Mouse (Mus musculus) hindbrain, embryonic 13.5 days (tissue): Measurements from ENCODE around the gene Dand5. TPM values are rescaled to one million over a fixed set of nuclear protein-coding genes. Genes with fewer than 3 reads are reported as not detected.

Source experiments
- ATAC-seq: fragments of 200-750 bp; cut with Nextera tagmentation; 2 replicates; pipeline ENCODE4 v1.8.0; 2017; ENCODE audit warnings: moderate TSS enrichment; ENCODE audit not compliant: low FRiP score
- H3K27ac ChIP-seq: fragments of 300-500 bp; sonication (generic); 2 replicates; pipeline ENCODE4 v1.5.1; 2015; ENCODE audit warnings: inconsistent platforms, mild to moderate bottlenecking, moderate library complexity
- H3K27me3 ChIP-seq: fragments of 300-500 bp; sonication (generic); 2 replicates; pipeline ENCODE4 v1.6.1; 2015; ENCODE audit warnings: mild to moderate bottlenecking, inconsistent platforms
- H3K36me3 ChIP-seq: fragments of 300-500 bp; sonication (generic); 2 replicates; pipeline ENCODE4 v1.6.1; 2015; ENCODE audit warnings: mild to moderate bottlenecking, inconsistent platforms
- H3K4me1 ChIP-seq: fragments of 300-500 bp; sonication (generic); replicated peaks from 2 replicates; pipeline ENCODE4 v1.6.1; 2015; ENCODE audit warnings: inconsistent platforms
- H3K4me2 ChIP-seq: fragments of 300-500 bp; sonication (generic); 2 replicates; pipeline ENCODE4 v1.6.1; 2015; ENCODE audit warnings: inconsistent platforms, mild to moderate bottlenecking, moderate library complexity
- H3K4me3 ChIP-seq: fragments of 300-500 bp; sonication (generic); 2 replicates; pipeline ENCODE4 v1.5.1; 2015; ENCODE audit warnings: mild to moderate bottlenecking, inconsistent platforms
- H3K9ac ChIP-seq: fragments of 300-500 bp; sonication (generic); 2 replicates; pipeline ENCODE4 v1.6.1; 2015; ENCODE audit warnings: mild to moderate bottlenecking, inconsistent platforms
- H3K9me3 ChIP-seq: fragments of 300-500 bp; sonication (generic); 2 replicates; pipeline ENCODE4 v1.6.1; 2016; ENCODE audit warnings: inconsistent platforms
- WGBS: fragments of 180-500 bp; shearing (Covaris S2); methylation state at CpG from one replicate; pipeline ENCODE4 v1.1.7; 2015; 5-methylcytosine and 5-hydroxymethylcytosine counted together
- polyA plus RNA-seq: library from polyadenylated mRNA; unstranded; fragments of >200 nt; fragmentation: Nextera tagmentation; extraction: Ambion mirVana; gene quantifications from 2 replicates; pipeline ENCODE4 v1.2.1, GENCODE M21; 2015

Gene Dand5
- polyA plus RNA-seq, 1 experiment from 2014 or later: 11.5 TPM

DNA sequence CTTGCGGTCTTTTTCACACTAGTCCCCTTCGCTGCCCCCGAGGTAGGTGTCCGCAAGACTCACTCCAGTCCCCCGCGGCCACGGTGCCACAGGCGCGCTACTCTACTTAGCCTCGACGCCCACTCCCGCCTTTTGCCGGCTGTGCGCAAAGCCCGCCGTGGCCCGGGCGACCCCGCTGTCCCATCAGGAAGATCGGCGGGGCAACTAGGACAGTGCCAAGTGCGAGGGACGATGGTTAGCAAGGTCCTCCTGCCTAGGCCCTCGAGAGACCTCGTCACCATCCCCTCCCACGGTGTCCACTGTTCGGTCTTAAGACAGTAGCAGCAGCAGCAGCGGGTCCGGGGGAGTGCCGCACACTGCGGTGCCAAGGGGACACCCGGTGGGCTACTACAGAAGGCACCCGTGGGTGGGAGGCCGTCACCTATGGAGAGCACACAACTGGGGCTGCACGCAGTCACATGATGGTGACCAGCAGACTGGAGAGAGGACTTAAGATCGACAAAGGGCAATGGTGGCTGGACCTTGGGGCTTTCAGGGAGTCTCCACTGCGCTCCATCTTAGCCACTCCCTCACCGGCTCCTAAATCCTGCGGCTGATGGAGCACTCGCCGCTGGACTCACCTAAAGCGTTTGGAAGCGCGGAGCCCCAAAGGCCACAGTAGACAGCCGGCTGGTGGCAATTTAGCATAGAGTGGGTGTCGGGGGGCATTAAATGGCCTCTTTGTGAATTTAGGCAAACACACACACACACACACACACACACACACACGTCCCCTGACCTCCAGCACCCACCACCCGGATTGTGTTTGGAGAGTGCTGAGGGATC, 37.7 kb downstream of the Dand5 start:
- Histone ChIP-seq H3K9me3 (no peaks in the 10 kb centered on the region), H3K4me3 (peak overlapping the region; percentile 20; the same call in 1 of the 2 replicates), H3K4me1 (peaks cover 70% of the 10 kb centered on the region), H3K27ac (no peak overlapping the region), H3K9ac (peak overlapping the region; percentile 55; the same call in 1 of the 2 replicates), H3K36me3 (no peaks in the 10 kb centered on the region), H3K4me2 (peak overlapping the region; percentile 43), H3K27me3 (peaks cover 99% of the 10 kb centered on the region)
- 2% methylated on average over 48 of the region's 48 CpGs for WGBS
- no peak for ATAC-seq

DNA sequence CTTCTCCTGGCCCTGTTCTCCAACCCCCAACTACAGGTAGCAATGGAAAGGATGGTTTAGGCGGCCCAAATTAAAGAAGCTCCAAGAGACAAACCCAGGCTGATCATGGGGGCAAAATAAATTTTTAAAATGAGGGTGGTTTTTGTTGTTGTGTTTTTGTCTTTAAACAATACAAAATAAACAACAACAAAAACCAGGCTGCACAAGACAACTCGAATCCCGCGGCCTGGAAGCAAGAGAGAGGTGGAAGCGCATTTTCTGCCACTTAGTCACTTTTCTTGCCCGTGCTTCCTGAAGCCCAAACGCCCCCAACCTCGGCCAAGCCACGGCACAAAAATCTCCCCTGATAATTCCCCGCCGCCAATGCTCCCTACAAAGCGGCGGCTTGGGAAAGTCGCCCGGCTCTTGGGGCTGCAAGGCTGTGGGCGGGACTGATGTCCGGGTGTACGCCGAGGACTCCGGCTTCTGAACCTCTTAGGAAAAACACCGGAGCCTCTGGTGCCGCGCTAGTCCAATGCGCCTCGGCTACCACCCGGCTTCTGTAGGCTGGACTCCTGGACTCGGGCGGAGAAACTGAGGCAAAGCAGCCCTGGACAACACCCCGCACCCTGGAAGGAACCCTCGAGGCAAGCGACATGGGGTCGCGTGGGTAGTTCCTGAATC, 38.6 kb downstream of the Dand5 start:
- Histone ChIP-seq H3K4me1 (peaks cover 70% of the 10 kb centered on the region), H3K4me2 (peak overlapping the region; percentile 43), H3K36me3 (no peaks in the 10 kb centered on the region), H3K27me3 (peaks cover 99% of the 10 kb centered on the region), H3K4me3 (peak overlapping the region; percentile 20), H3K27ac (no peak overlapping the region), H3K9me3 (no peaks in the 10 kb centered on the region), H3K9ac (peak overlapping the region; percentile 55)
- no peak for ATAC-seq
- WGBS: 2% methylated on average over 33 of the region's 33 CpGs

DNA sequence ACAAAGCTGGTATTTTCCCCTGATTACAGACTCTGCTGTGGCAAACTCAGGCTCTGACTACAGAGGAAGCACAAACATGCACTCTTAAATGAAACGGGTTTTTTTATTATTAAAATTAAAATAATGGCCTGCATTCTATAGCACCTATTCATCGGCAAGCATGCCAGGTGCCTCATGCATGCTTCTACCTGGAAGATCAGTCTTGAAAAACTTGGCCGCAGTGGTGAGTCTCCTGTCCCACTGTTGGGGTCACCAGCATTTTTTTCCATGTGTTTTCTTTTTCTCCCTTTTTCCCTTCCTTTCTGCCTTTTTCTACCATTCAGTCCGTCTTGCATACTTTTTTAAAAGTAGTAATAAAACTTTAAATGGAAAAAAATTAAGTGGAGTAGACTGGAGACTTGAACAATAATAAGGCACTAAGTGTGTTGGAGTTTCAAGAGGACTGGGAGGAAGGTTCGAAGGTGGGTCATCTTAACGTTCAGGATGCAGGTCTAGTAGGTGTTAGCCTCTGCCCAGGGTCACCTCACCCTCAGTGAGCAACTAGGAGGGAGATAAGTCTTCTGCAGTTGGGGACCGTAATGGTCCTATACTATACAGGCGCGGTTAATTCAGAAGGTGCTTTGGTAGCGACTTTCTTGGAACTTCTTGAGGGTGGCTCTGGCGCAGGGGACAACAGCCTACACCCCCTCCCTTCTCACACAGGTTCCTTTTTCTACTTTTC, 39.3 kb downstream of the Dand5 start:
- H3K27ac ChIP-seq: no peak overlapping the region
- H3K36me3 ChIP-seq: no peaks in the 10 kb centered on the region

DNA sequence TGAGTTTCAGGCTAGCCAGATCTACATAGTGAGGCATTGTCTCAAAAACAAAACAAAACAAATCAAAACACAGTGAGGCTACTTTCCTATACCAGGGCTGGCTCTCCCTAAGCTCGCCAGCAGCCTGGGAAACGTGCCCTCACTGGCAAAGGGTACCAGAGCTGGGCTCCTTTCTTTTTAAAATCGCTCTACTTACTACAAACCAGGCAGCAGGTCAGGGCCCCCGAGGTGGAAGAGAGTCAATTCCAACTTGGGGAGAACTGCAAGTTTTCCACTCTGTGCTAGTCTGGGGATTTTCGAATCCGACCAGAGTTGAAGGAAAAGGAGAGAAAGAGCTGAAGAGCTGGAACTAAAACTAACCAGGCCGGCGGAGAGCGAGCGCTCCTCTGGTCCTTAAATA, 39.9 kb downstream of the Dand5 start:
- WGBS: 18% methylated on average over 10 of the region's 10 CpGs
- Histone ChIP-seq H3K36me3 (no peaks in the 10 kb centered on the region), H3K9ac (no peak overlapping the region), H3K4me1 (peaks cover 69% of the 10 kb centered on the region), H3K4me2 (no peak overlapping the region), H3K27me3 (peaks cover 99% of the 10 kb centered on the region), H3K4me3 (no peak overlapping the region), H3K27ac (no peak overlapping the region), H3K9me3 (no peaks in the 10 kb centered on the region)
- no peak for ATAC-seq

More for the DNA sequence above, 39.3 kb downstream of the Dand5 start:
- peaks cover 70% of the 10 kb centered on the region for H3K4me1 ChIP-seq
- H3K27me3 ChIP-seq: peaks cover 99% of the 10 kb centered on the region
- no peak overlapping the region for H3K9ac ChIP-seq
- H3K9me3 ChIP-seq: no peaks in the 10 kb centered on the region
- no peak for ATAC-seq
- H3K4me3 ChIP-seq: no peak overlapping the region
- H3K4me2 ChIP-seq: no peak overlapping the region
- WGBS: 9% methylated on average over 11 of the region's 11 CpGs

DNA sequence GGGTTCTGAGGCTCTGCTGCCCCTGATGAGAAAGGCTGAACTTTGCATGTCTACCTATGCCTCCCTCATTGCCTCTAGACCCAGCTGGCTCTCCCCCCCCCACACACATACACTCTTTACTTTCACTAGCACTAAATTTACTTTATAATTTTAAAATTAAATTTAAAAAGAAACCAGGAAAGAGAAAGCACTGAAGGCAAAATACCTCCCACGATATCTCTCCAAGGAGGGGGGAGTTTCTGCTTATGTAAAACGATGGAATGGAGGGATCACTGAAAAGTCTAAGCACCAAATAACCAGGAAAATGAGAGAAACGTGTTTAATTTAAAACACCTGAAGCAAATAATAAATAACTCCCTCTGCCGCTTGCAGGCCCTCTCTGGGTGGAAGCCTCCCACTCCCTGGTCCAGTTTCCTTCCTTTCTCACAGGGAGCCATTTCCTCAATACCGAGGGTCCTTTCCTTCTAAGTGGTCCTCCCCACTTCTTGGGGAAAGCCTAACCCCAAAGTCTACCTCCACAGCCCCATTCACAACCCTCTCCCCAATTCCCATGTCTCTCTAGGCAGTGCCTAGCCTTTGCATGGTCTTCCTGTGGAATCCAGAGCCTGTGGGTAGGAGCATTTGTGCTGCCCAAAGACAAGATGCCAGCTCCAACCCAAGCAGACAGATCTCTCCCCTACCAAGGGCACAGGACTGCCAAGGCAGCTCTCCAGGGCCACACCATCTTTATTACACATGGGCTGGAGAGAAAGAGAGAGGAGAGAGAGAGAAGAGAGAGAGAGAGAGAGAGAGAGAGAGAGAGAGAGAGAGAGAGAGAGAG, 40.7 kb downstream of the Dand5 start:
- H3K9ac ChIP-seq: no peak overlapping the region
- no peak overlapping the region for H3K4me3 ChIP-seq
- no peak for ATAC-seq
- no peak overlapping the region for H3K27ac ChIP-seq
- H3K4me2 ChIP-seq: no peak overlapping the region
- peaks cover 61% of the 10 kb centered on the region for H3K4me1 ChIP-seq
- WGBS: 20% methylated on average over 5 of the region's 5 CpGs
- H3K36me3 ChIP-seq: no peaks in the 10 kb centered on the region
- H3K27me3 ChIP-seq: peaks cover 99% of the 10 kb centered on the region
- H3K9me3 ChIP-seq: no peaks in the 10 kb centered on the region

DNA sequence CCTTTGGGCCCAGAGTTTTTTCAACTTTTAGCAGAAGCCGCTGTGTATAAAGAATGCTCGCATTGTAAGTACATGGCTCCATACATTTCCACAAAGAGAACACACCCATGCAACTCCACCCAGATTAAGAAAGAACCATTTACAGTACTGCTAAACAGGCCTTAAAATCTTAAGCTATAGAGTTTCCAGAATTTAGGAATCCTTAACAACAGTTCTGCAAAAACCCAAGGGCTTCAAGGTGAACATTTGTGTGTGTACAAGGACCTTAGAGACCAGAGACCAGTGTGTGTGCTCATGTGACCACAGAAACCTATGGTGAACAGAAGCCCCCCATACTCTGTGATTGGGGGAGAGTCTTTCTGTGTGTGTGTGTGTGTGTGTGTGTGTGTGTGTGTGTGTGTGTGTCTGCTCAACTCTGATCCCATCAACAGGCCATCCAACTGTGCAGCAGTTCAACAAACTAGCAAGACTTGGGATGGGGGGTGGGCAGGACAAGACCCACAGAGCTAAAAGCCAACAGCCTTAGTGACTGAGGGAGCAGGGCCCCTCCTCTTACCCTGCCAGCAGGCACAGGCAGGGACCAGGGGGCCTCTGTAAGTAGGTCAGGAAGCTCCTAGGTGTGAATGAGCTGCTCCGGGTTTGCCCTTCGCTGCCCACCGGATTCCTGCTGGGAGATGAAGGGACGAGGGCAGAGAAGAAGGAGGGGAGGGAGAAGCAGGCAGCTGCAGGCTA, 41.5 kb downstream of the Dand5 start:
- no peaks in the 10 kb centered on the region for H3K9me3 ChIP-seq
- no peak overlapping the region for H3K4me2 ChIP-seq
- ATAC-seq: no peak
- 14% methylated on average over 6 of the region's 6 CpGs for WGBS
- H3K36me3 ChIP-seq: no peaks in the 10 kb centered on the region
- no peak overlapping the region for H3K4me3 ChIP-seq
- peaks cover 59% of the 10 kb centered on the region for H3K4me1 ChIP-seq
- H3K27ac ChIP-seq: no peak overlapping the region
- H3K27me3 ChIP-seq: peaks cover 99% of the 10 kb centered on the region
- no peak overlapping the region for H3K9ac ChIP-seq

DNA sequence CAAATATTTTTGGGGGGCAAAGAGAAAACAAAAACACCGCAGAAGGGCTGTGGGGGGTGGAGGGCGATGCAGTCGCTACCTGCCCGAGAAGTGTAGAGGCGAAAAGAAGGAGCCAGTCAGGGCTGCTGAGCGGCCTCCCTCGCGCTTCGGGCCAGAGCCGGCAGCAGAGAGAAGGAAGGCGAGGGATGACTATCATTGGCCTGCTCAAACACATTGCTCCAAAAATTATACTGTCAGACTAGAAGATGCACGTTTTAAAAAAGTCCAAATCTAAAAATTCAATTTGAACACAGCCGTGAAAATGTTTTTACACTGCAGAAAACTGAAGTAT, 42.4 kb downstream of the Dand5 start:
- Histone ChIP-seq H3K9me3 (no peaks in the 10 kb centered on the region), H3K27me3 (peaks cover 99% of the 10 kb centered on the region), H3K36me3 (no peaks in the 10 kb centered on the region), H3K9ac (0 out of 2 replicates have a peak overlapping the region, but pooled peaks have one; percentile 25), H3K27ac (peak overlapping the region; percentile 83; the same call in 1 of the 2 replicates), H3K4me3 (no peak overlapping the region), H3K4me2 (peak overlapping the region; percentile 32), H3K4me1 (peaks cover 59% of the 10 kb centered on the region)
- ATAC-seq: no peak
- 5% methylated on average over 13 of the region's 13 CpGs for WGBS

DNA sequence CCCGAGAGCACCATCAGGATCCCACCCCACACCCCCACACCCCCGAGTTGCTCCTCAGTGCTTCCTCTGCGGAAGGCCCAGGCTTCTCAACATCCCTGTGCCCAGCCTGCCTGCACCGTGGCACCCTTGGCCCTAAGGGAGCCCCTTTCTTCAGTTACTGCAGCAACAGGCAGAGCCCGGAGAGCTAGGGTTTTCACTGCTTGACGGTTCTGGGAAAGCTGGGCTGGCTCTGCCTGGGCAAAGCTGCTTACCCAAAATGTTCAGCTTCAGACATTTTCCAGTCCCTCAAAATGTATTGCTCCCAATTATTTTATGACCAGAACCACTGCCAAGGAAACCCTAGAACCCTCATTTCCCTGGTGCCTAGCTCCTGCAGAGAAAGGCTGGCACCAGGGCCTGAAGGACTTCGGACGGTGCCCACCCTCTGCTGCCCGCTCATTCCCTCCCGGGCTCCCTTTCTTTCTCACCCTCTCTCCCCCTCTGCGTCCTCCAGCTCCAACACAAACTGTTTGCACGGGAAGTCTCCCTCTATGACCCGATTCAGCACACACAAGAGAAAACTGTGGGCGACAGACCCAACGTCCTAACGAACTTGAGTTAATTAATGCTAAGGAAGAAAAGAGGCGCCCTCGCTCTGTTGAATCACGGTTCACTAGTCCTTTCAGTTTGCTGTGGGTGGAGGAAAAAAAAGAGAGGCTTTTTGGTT, 43.0 kb downstream of the Dand5 start:
- H3K27me3 ChIP-seq: peaks cover 97% of the 10 kb centered on the region
- H3K9ac ChIP-seq: peak overlapping the region; percentile 25
- H3K4me2 ChIP-seq: peak overlapping the region; percentile 32
- WGBS: 4% methylated on average over 19 of the region's 19 CpGs
- no peaks in the 10 kb centered on the region for H3K9me3 ChIP-seq
- no peak overlapping the region for H3K4me3 ChIP-seq
- H3K27ac ChIP-seq: peak overlapping the region; percentile 83
- no peak for ATAC-seq
- no peaks in the 10 kb centered on the region for H3K36me3 ChIP-seq
- peaks cover 58% of the 10 kb centered on the region for H3K4me1 ChIP-seq

DNA sequence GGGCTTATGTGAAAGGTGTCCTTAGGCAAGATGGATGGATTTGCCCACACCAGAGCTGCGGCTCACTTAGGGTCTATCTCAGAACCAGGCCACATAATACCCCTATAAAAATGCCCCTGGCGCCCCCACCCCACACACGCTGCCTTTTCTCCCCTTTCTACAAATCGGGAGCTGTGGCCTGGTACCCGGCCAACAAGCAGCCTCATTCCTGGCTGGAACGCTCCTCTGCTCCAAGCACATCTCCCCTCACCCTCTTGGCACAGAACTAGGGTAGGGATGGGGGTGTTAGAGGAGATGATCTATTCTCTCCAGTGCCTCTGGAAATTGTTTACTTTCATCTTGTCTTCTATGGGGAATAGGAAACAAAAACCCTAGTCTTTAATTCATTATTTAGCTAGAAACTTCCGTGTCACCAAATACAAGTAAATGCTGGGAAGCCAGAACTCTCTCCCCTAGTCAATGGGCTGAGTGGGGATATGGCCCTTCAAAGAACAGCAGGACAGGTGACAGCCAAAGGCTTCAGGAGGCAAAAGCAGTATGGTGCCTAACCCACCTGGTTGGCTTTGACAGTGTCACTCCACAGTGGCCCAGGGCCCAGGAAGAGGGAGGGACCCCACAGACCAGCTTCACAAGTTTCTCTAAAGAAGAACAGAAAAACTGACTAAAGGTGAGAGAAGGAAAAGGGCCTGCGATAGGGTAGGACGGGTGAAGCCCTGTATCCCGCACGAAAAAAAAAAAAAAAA, 43.8 kb downstream of the Dand5 start:
- Histone ChIP-seq H3K4me1 (peaks cover 55% of the 10 kb centered on the region), H3K9ac (no peak overlapping the region), H3K27me3 (peaks cover 95% of the 10 kb centered on the region), H3K4me3 (peak overlapping the region; percentile 9; the same call in 1 of the 2 replicates), H3K36me3 (no peaks in the 10 kb centered on the region), H3K4me2 (peak overlapping the region; percentile 32), H3K9me3 (no peaks in the 10 kb centered on the region), H3K27ac (peak overlapping the region; percentile 83)
- no peak for ATAC-seq
- 10% methylated on average over 11 of the region's 11 CpGs for WGBS

DNA sequence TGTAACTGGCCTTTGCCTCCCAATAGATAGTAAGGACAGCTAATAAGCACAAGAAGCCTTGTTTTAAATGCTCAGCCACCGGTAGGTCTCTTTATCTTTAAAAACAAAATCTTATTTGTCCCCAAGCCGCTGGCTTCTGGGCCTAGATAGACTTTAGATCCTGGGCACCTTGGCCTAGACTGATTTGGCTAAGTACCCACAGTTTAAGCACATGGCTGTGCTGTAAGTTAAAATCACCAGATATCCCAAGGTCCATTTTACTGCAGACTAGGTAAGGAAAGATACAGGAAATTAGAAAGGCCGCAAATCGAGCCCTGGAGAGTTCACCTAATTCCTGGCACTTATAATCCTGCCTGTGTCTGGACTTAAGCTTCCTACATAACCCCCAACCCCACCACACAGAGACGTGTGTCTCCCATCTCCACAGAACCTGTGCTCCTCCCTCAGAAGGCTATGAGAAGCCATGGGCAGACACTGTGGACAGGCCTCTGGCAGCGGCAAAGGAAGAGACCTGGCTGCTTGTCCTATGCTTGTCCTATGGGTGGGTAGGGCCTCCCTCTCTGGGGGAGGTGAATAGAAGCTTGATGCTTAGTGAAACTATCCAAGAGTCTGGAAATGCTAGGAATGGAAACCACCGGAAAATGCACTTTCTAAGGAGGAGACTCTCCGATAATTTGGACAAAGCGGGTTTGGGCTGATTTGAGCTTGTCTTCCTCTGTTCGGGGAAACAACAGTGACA, 44.6 kb downstream of the Dand5 start:
- no peak for ATAC-seq
- no peaks in the 10 kb centered on the region for H3K36me3 ChIP-seq
- H3K27me3 ChIP-seq: peaks cover 93% of the 10 kb centered on the region
- peak overlapping the region; percentile 32; the same call in 1 of the 2 replicates for H3K4me2 ChIP-seq
- H3K9me3 ChIP-seq: no peaks in the 10 kb centered on the region
- peak overlapping the region; percentile 30 for H3K27ac ChIP-seq
- no peak overlapping the region for H3K4me3 ChIP-seq
- 27% methylated on average over 10 of the region's 10 CpGs for WGBS
- H3K4me1 ChIP-seq: peaks cover 55% of the 10 kb centered on the region
- no peak overlapping the region; the same call in 1 of the 2 replicates for H3K9ac ChIP-seq
